Mouse (Mus musculus): ENCODE data around the gene Nrcam. TPM values are rescaled to one million over a fixed set of nuclear protein-coding genes. Genes with fewer than 3 reads are reported as not detected.
"Not testable (repeated sequence)": the region's sequence is repeated elsewhere in the genome, so short reads cannot be mapped to it uniquely, and the experiment has no call there.

The Nrcam gene
- 129 and 139 TPM in 2 replicates for polyA plus RNA-seq (2015; fragmentation: Nextera tagmentation; extraction: Ambion mirVana)

GRCm38 (mm10) chr12:44328381-44329315, at the start of gene Nrcam:
TSS of gene Nrcam (plus strand) at chr12:44328885.
- peak within 1 kb of the TSS; percentile 91 for H3K27ac ChIP-seq (ENCODE audit: low read length)
- 3% methylated on average over 69 of the region's 74 CpGs for WGBS
- no peaks in the 10 kb centered on the region for H3K36me3 ChIP-seq (ENCODE audit: control insufficient read depth, insufficient read depth)
- H3K4me2 ChIP-seq (ENCODE audit: low read length), result peak within 1 kb of the TSS; percentile 75
- H3K4me1 ChIP-seq (replicated peaks; ENCODE audit: control insufficient read depth, insufficient read depth, low read length), result peaks cover 28% of the 10 kb centered on the region
- peak; percentile 73 for ATAC-seq
- no peaks in the 10 kb centered on the region for H3K27me3 ChIP-seq (replicated peaks; ENCODE audit: control insufficient read depth, insufficient read depth, low read length)
- H3K4me3 ChIP-seq (replicated peaks; ENCODE audit: low read length), result peak within 1 kb of the TSS; percentile 93
- no peaks in the 10 kb centered on the region for H3K9me3 ChIP-seq (ENCODE audit: control insufficient read depth, low read length)
- H3K9ac ChIP-seq (replicated peaks; ENCODE audit: low read depth, low read length), result peak within 1 kb of the TSS; percentile 91

- H3K4me1 ChIP-seq (replicated peaks; ENCODE audit: control insufficient read depth, insufficient read depth, low read length); ATAC-seq; H3K36me3 ChIP-seq (ENCODE audit: control insufficient read depth, insufficient read depth); H3K4me2 ChIP-seq (ENCODE audit: low read length); H3K9me3 ChIP-seq (ENCODE audit: control insufficient read depth, low read length); H3K27ac ChIP-seq (ENCODE audit: low read length); H3K4me3 ChIP-seq (replicated peaks; ENCODE audit: low read length); H3K9ac ChIP-seq (replicated peaks; ENCODE audit: low read depth, low read length); H3K27me3 ChIP-seq (replicated peaks; ENCODE audit: control insufficient read depth, insufficient read depth, low read length): not testable (repeated sequence)
- WGBS, result 81% methylated on average over 2 of the region's 2 CpGs
Measured at GRCm38 (mm10) chr12:44280147-44280546, 48.5 kb upstream of the Nrcam start.

GRCm38 (mm10) chr12:44281534-44281933, 47.2 kb upstream of the Nrcam start:
- H3K9ac ChIP-seq (replicated peaks; ENCODE audit: low read depth, low read length), result no peak overlapping the region
- H3K4me2 ChIP-seq (ENCODE audit: low read length), result no peak overlapping the region
- no peak overlapping the region for H3K27ac ChIP-seq (ENCODE audit: low read length)
- H3K4me3 ChIP-seq (replicated peaks; ENCODE audit: low read length), result no peak overlapping the region
- no peaks in the 10 kb centered on the region for H3K4me1 ChIP-seq (replicated peaks; ENCODE audit: control insufficient read depth, insufficient read depth, low read length)
- no peaks in the 10 kb centered on the region for H3K9me3 ChIP-seq (ENCODE audit: control insufficient read depth, low read length)
- no peak for ATAC-seq
- H3K36me3 ChIP-seq (ENCODE audit: control insufficient read depth, insufficient read depth), result peaks cover 3% of the 10 kb centered on the region; the same call in 1 of the 2 replicates
- H3K27me3 ChIP-seq (replicated peaks; ENCODE audit: control insufficient read depth, insufficient read depth, low read length), result no peaks in the 10 kb centered on the region
- 84% methylated on average over 3 of the region's 3 CpGs for WGBS

- H3K4me1 ChIP-seq (replicated peaks; ENCODE audit: control insufficient read depth, insufficient read depth, low read length), result no peaks in the 10 kb centered on the region
- H3K27me3 ChIP-seq (replicated peaks; ENCODE audit: control insufficient read depth, insufficient read depth, low read length), result no peaks in the 10 kb centered on the region
- no peak overlapping the region for H3K9ac ChIP-seq (replicated peaks; ENCODE audit: low read depth, low read length)
- no peak for ATAC-seq
- no peak overlapping the region for H3K4me3 ChIP-seq (replicated peaks; ENCODE audit: low read length)
- peaks cover 3% of the 10 kb centered on the region; the same call in 1 of the 2 replicates for H3K36me3 ChIP-seq (ENCODE audit: control insufficient read depth, insufficient read depth)
- H3K4me2 ChIP-seq (ENCODE audit: low read length), result no peak overlapping the region
- H3K27ac ChIP-seq (ENCODE audit: low read length), result no peak overlapping the region
- 79% methylated on average over 9 of the region's 9 CpGs for WGBS
- H3K9me3 ChIP-seq (ENCODE audit: control insufficient read depth, low read length), result no peaks in the 10 kb centered on the region
Measured at GRCm38 (mm10) chr12:44283378-44283777, 45.3 kb upstream of the Nrcam start.

- Histone ChIP-seq H3K27me3 (replicated peaks; ENCODE audit: control insufficient read depth, insufficient read depth, low read length) (no peaks in the 10 kb centered on the region), H3K27ac (ENCODE audit: low read length) (no peak overlapping the region), H3K36me3 (ENCODE audit: control insufficient read depth, insufficient read depth) (peaks cover 7% of the 10 kb centered on the region; the same call in 1 of the 2 replicates), H3K9ac (replicated peaks; ENCODE audit: low read depth, low read length) (no peak overlapping the region), H3K4me1 (replicated peaks; ENCODE audit: control insufficient read depth, insufficient read depth, low read length) (no peaks in the 10 kb centered on the region), H3K4me3 (replicated peaks; ENCODE audit: low read length) (no peak overlapping the region), H3K9me3 (ENCODE audit: control insufficient read depth, low read length) (no peaks in the 10 kb centered on the region), H3K4me2 (ENCODE audit: low read length) (no peak overlapping the region)
- WGBS, result 92% methylated on average over 8 of the region's 8 CpGs
- no peak for ATAC-seq
Measured at GRCm38 (mm10) chr12:44286992-44287391, 41.7 kb upstream of the Nrcam start.

GRCm38 (mm10) chr12:44292281-44292680, 36.4 kb upstream of the Nrcam start:
- Histone ChIP-seq H3K9ac (replicated peaks; ENCODE audit: low read depth, low read length) (no peak overlapping the region), H3K36me3 (ENCODE audit: control insufficient read depth, insufficient read depth) (peaks cover 7% of the 10 kb centered on the region; the same call in 1 of the 2 replicates), H3K4me2 (ENCODE audit: low read length) (no peak overlapping the region), H3K4me1 (replicated peaks; ENCODE audit: control insufficient read depth, insufficient read depth, low read length) (no peaks in the 10 kb centered on the region), H3K27me3 (replicated peaks; ENCODE audit: control insufficient read depth, insufficient read depth, low read length) (no peaks in the 10 kb centered on the region), H3K9me3 (ENCODE audit: control insufficient read depth, low read length) (no peaks in the 10 kb centered on the region), H3K4me3 (replicated peaks; ENCODE audit: low read length) (no peak overlapping the region), H3K27ac (ENCODE audit: low read length) (no peak overlapping the region)
- ATAC-seq, result peak; percentile 66; the same call in 1 of the 2 replicates

- H3K4me1 ChIP-seq (replicated peaks; ENCODE audit: control insufficient read depth, insufficient read depth, low read length), result no peaks in the 10 kb centered on the region
- H3K4me3 ChIP-seq (replicated peaks; ENCODE audit: low read length), result no peak overlapping the region
- no peak overlapping the region for H3K4me2 ChIP-seq (ENCODE audit: low read length)
- ATAC-seq, result peak; percentile 71; the same call in 1 of the 2 replicates
- no peak overlapping the region for H3K27ac ChIP-seq (ENCODE audit: low read length)
- peaks cover 9% of the 10 kb centered on the region for H3K36me3 ChIP-seq (ENCODE audit: control insufficient read depth, insufficient read depth)
- no peaks in the 10 kb centered on the region for H3K27me3 ChIP-seq (replicated peaks; ENCODE audit: control insufficient read depth, insufficient read depth, low read length)
- no peak overlapping the region for H3K9ac ChIP-seq (replicated peaks; ENCODE audit: low read depth, low read length)
- no peaks in the 10 kb centered on the region for H3K9me3 ChIP-seq (ENCODE audit: control insufficient read depth, low read length)
Measured at GRCm38 (mm10) chr12:44300793-44301192, 27.9 kb upstream of the Nrcam start.

- H3K9ac ChIP-seq (replicated peaks; ENCODE audit: low read depth, low read length), result no peak overlapping the region
- no peaks in the 10 kb centered on the region for H3K27me3 ChIP-seq (replicated peaks; ENCODE audit: control insufficient read depth, insufficient read depth, low read length)
- no peak for ATAC-seq
- H3K36me3 ChIP-seq (ENCODE audit: control insufficient read depth, insufficient read depth), result peaks cover 22% of the 10 kb centered on the region
- WGBS, result 97% methylated on average over 1 of the region's 1 CpGs
- H3K4me3 ChIP-seq (replicated peaks; ENCODE audit: low read length), result no peak overlapping the region
- H3K9me3 ChIP-seq (ENCODE audit: control insufficient read depth, low read length), result no peaks in the 10 kb centered on the region
- no peak overlapping the region for H3K4me2 ChIP-seq (ENCODE audit: low read length)
- no peak overlapping the region for H3K27ac ChIP-seq (ENCODE audit: low read length)
- H3K4me1 ChIP-seq (replicated peaks; ENCODE audit: control insufficient read depth, insufficient read depth, low read length), result no peaks in the 10 kb centered on the region
Measured at GRCm38 (mm10) chr12:44304012-44304411, 24.7 kb upstream of the Nrcam start.

- no peaks in the 10 kb centered on the region for H3K9me3 ChIP-seq (ENCODE audit: control insufficient read depth, low read length)
- no peak overlapping the region for H3K27ac ChIP-seq (ENCODE audit: low read length)
- H3K27me3 ChIP-seq (replicated peaks; ENCODE audit: control insufficient read depth, insufficient read depth, low read length), result no peaks in the 10 kb centered on the region
- no peak overlapping the region for H3K4me3 ChIP-seq (replicated peaks; ENCODE audit: low read length)
- no peaks in the 10 kb centered on the region for H3K4me1 ChIP-seq (replicated peaks; ENCODE audit: control insufficient read depth, insufficient read depth, low read length)
- no peak overlapping the region for H3K9ac ChIP-seq (replicated peaks; ENCODE audit: low read depth, low read length)
- no peak overlapping the region for H3K4me2 ChIP-seq (ENCODE audit: low read length)
- peaks cover 22% of the 10 kb centered on the region for H3K36me3 ChIP-seq (ENCODE audit: control insufficient read depth, insufficient read depth)
- no peak for ATAC-seq
- 78% methylated on average over 5 of the region's 5 CpGs for WGBS
Measured at GRCm38 (mm10) chr12:44304869-44305268, 23.8 kb upstream of the Nrcam start.
